Mouse (Mus musculus): ENCODE measurements around the gene Sstr5. TPM values are rescaled to one million over a fixed set of nuclear protein-coding genes. Genes with fewer than 3 reads are reported as not detected.

Gene Sstr5
- total and polyA plus RNA-seq, 3 experiments: not detected

DNA sequence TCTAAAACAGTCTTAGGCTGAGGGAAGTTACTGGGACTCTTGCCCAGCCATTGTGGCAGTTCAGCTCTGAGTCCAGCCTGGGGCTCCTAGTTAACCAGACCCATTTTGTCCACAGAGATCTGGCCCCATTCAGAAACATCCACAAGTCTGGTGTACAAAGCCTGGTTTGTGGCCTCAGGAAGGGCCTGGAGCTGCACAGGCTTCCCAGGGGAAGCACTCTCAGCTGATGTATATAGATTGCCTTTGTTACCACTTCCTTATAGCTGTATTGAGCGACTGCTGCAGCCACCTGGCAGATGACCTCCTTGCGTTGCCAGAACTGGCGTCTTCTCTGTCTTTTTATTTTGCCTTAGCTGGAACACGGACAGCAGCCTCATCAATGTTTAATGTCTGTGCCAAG lies 52.0 kb downstream of the Sstr5 start:
- intact Hi-C loops (cut with DNase I): no loop called here
- no peaks in the 10 kb centered on the region for H3K27me3 ChIP-seq (ENCODE audit: control insufficient read depth, insufficient read depth, low read length)
- no peaks in the 10 kb centered on the region for H3K79me2 ChIP-seq (replicated peaks; ENCODE audit: control insufficient read depth, insufficient read depth, low read length)
- WGBS: 31% methylated on average over 4 of the region's 4 CpGs
- H3K4me1 ChIP-seq (ENCODE audit: control insufficient read depth, insufficient read depth, low read length): no peaks in the 10 kb centered on the region
- H3K27ac ChIP-seq: no peak overlapping the region
- H3K36me3 ChIP-seq (ENCODE audit: control insufficient read depth, insufficient read depth, low read length): no peaks in the 10 kb centered on the region
- H3K4me3 ChIP-seq: no peak overlapping the region
- TF ChIP-seq CTCF (IDR thresholded peaks at IDR 0.05) (no peak), POLR2A (IDR thresholded peaks at IDR 0.05; ENCODE audit: insufficient read depth, low read depth, low read length) (no peak), EP300 (IDR thresholded peaks at IDR 0.05; ENCODE audit: insufficient read depth, low read depth, low read length) (no peak)
- no peak for DNase-seq
- H3K9ac ChIP-seq (ENCODE audit: low read depth, low read length): no peak overlapping the region

GRCm38 (mm10) chr17:25442889-25443288 lies 54.2 kb downstream of the Sstr5 start:
- Histone ChIP-seq H3K79me2 (replicated peaks; ENCODE audit: control insufficient read depth, insufficient read depth, low read length) (no peaks in the 10 kb centered on the region), H3K36me3 (ENCODE audit: control insufficient read depth, insufficient read depth, low read length) (no peaks in the 10 kb centered on the region), H3K4me1 (ENCODE audit: control insufficient read depth, insufficient read depth, low read length) (no peaks in the 10 kb centered on the region), H3K4me3 (no peak overlapping the region), H3K9ac (ENCODE audit: low read depth, low read length) (no peak overlapping the region), H3K27ac (no peak overlapping the region), H3K27me3 (ENCODE audit: control insufficient read depth, insufficient read depth, low read length) (no peaks in the 10 kb centered on the region)
- 66% methylated on average over 3 of the region's 3 CpGs for WGBS
- intact Hi-C loops (cut with DNase I): no loop called here
- DNase-seq: no peak
- TF ChIP-seq POLR2A (IDR thresholded peaks at IDR 0.05; ENCODE audit: insufficient read depth, low read depth, low read length) (no peak), EP300 (IDR thresholded peaks at IDR 0.05; ENCODE audit: insufficient read depth, low read depth, low read length) (no peak), CTCF (IDR thresholded peaks at IDR 0.05) (no peak)

GRCm38 (mm10) chr17:25441417-25441816 lies 55.7 kb downstream of the Sstr5 start:
- 81% methylated on average over 6 of the region's 6 CpGs for WGBS

More at GRCm38 (mm10) chr17:25441417-25441816, 55.7 kb downstream of the Sstr5 start:
- TF ChIP-seq POLR2A (IDR thresholded peaks at IDR 0.05; ENCODE audit: insufficient read depth, low read depth, low read length): no peak
- no peak for TF ChIP-seq EP300 (IDR thresholded peaks at IDR 0.05; ENCODE audit: insufficient read depth, low read depth, low read length)
- no peak for TF ChIP-seq CTCF (IDR thresholded peaks at IDR 0.05)
- intact Hi-C loops (cut with DNase I): no loop called here
- Histone ChIP-seq H3K4me1 (ENCODE audit: control insufficient read depth, insufficient read depth, low read length) (no peaks in the 10 kb centered on the region), H3K79me2 (replicated peaks; ENCODE audit: control insufficient read depth, insufficient read depth, low read length) (no peaks in the 10 kb centered on the region), H3K27ac (no peak overlapping the region), H3K36me3 (ENCODE audit: control insufficient read depth, insufficient read depth, low read length) (no peaks in the 10 kb centered on the region), H3K4me3 (no peak overlapping the region), H3K27me3 (ENCODE audit: control insufficient read depth, insufficient read depth, low read length) (no peaks in the 10 kb centered on the region), H3K9ac (ENCODE audit: low read depth, low read length) (no peak overlapping the region)
- no peak for DNase-seq

Other genes with a start within 250 kb of the Sstr5 start
- under 1 TPM; 0.32 to 0.39 TPM for gene Baiap3, start 240.9 kb downstream of the Sstr5 start, total RNA-seq (2021)
- 0.79 and 1.5 TPM in 2 replicates for gene Baiap3, start 240.9 kb downstream of the Sstr5 start, polyA plus RNA-seq (2012; rRNA removed)
- 10 to 100 TPM; 88.3 to 90.3 TPM for gene Ube2i, start 222.7 kb downstream of the Sstr5 start, total RNA-seq (2021)
- 69.7 and 94.6 TPM in 2 replicates for gene Ube2i, start 222.7 kb downstream of the Sstr5 start, polyA plus RNA-seq (2012; rRNA removed)
- gene Prss34, start 198.9 kb downstream of the Sstr5 start, total RNA-seq (2021): under 1 TPM; 0.21 to 0.36 TPM
- 0.14 and 0.35 TPM in 2 replicates for gene Prss34, start 198.9 kb downstream of the Sstr5 start, polyA plus RNA-seq (2012; rRNA removed)
- gene Prss28, start 188.6 kb downstream of the Sstr5 start, total RNA-seq (2021): not detected
- not detected in 2 replicates for gene Prss28, start 188.6 kb downstream of the Sstr5 start, polyA plus RNA-seq (2012; rRNA removed)
- not detected for gene Prss29, start 178.6 kb downstream of the Sstr5 start, total RNA-seq (2021)
- gene Prss29, start 178.6 kb downstream of the Sstr5 start, polyA plus RNA-seq (2012; rRNA removed): not detected in 2 replicates
- gene Tpsab1, start 151.7 kb downstream of the Sstr5 start, total RNA-seq (2021): under 1 TPM; 0.70 to 0.82 TPM
- gene Tpsab1, start 151.7 kb downstream of the Sstr5 start, polyA plus RNA-seq (2012; rRNA removed): 0.12 and 0.31 TPM in 2 replicates
- 1 to 10 TPM; 1.4 to 2.5 TPM for gene Tpsb2, start 131.0 kb downstream of the Sstr5 start, total RNA-seq (2021)
- gene Tpsb2, start 131.0 kb downstream of the Sstr5 start, polyA plus RNA-seq (2012; rRNA removed): 6.3 and 8.2 TPM in 2 replicates
- gene Tpsg1, start 128.0 kb downstream of the Sstr5 start, total RNA-seq (2021): not detected
- gene Tpsg1, start 128.0 kb downstream of the Sstr5 start, polyA plus RNA-seq (2012; rRNA removed): 0.47 and 0.61 TPM in 2 replicates
- gene Cacna1h, start 63.5 kb downstream of the Sstr5 start, total RNA-seq (2021): 1 to 10 TPM; 4.5 to 5.5 TPM
- gene Cacna1h, start 63.5 kb downstream of the Sstr5 start, polyA plus RNA-seq (2012; rRNA removed): 20.4 and 23.2 TPM in 2 replicates
- not detected for gene Tekt4, start 42.7 kb downstream of the Sstr5 start, total RNA-seq (2021)
- gene Tekt4, start 42.7 kb downstream of the Sstr5 start, polyA plus RNA-seq (2012; rRNA removed): 0.61 and 1.2 TPM in 2 replicates
- under 1 TPM; 0.30 to 0.44 TPM for gene Sox8, start 73.4 kb upstream of the Sstr5 start, total RNA-seq (2021)
- 0.57 and 0.67 TPM in 2 replicates for gene Sox8, start 73.4 kb upstream of the Sstr5 start, polyA plus RNA-seq (2012; rRNA removed)
- gene Lmf1, start 81.8 kb upstream of the Sstr5 start, total RNA-seq (2021): 10 to 100 TPM; 28.7 to 33.5 TPM
- 32.7 and 41.8 TPM in 2 replicates for gene Lmf1, start 81.8 kb upstream of the Sstr5 start, polyA plus RNA-seq (2012; rRNA removed)
- gene Gng13, start 219.9 kb upstream of the Sstr5 start, total RNA-seq (2021): under 1 TPM in 1 of 2 experiments, not detected in 1; 0.81 TPM
- gene Gng13, start 219.9 kb upstream of the Sstr5 start, polyA plus RNA-seq (2012; rRNA removed): 0.27 and 0.35 TPM in 2 replicates
- gene Chtf18, start 230.1 kb upstream of the Sstr5 start, total RNA-seq (2021): 1 to 10 TPM; 1.3 to 1.6 TPM
- 0.85 and 1.7 TPM in 2 replicates for gene Chtf18, start 230.1 kb upstream of the Sstr5 start, polyA plus RNA-seq (2012; rRNA removed)
- 1 to 10 TPM; 4.2 to 5.1 TPM for gene Rpusd1, start 230.4 kb upstream of the Sstr5 start, total RNA-seq (2021)
- gene Rpusd1, start 230.4 kb upstream of the Sstr5 start, polyA plus RNA-seq (2012; rRNA removed): 18.0 and 18.3 TPM in 2 replicates
- gene Mslnl, start 238.8 kb upstream of the Sstr5 start, total RNA-seq (2021): not detected
- gene Mslnl, start 238.8 kb upstream of the Sstr5 start, polyA plus RNA-seq (2012; rRNA removed): 0.10 and 0.26 TPM in 2 replicates

Measured in heart, adult 2 months (tissue).